Mouse (Mus musculus): ENCODE data around the gene Nsun7.

DNA sequence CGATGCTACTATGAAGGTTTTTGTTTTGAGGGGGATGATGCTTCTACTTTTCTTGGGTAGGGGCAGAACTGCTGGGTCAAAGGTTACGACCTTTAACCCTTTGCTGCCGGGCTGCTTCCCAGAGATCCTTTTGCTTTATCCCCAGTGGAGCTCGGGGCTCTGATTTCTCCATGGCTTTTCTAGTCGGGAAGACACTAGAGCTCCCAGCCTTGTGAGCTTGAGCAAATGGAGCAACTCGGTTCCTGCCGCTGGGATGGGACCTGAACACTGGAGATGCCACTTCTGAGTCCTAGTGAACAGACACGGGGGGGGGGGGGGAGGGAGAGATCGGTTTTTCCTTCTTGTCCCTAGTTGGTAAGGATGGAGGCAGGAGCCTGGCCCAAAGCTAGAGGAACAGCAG is 50.6 kb downstream of the Nsun7 start:
- TF ChIP-seq POLR2A (IDR thresholded peaks at IDR 0.05; ENCODE audit: low read depth, low read length) = no peak
- no peak for TF ChIP-seq CTCF (IDR thresholded peaks at IDR 0.05; ENCODE audit: extremely low read depth, insufficient read length, insufficient replicate concordance, low read depth, low read length)
